Mouse (Mus musculus): Measurements from ENCODE around the gene Tns1.

DNA sequence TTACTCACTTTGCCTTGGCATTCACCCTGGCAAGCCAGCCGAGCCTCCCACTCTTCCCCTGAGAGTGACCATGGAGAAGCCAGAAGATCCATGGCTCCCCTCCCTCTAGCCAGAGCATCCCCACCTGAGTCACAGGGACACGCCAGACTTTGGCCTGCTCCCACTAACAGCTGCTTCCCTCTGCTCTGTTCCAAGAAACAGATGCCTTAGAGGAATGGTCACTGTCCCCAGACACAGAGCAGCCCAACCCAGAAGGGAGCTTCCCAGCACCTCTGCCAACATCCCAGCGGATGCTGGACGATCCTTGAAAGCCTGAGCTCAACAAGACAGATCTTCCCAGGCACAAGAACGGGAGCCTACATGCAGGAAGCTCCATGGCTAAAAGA lies 95.4 kb downstream of the Tns1 start:
- no peak for TF ChIP-seq CTCF (conservative IDR thresholded peaks at IDR 0.05; ENCODE audit: low read length)
- TF ChIP-seq NANOG (IDR thresholded peaks at IDR 0.05; ENCODE audit: borderline replicate concordance, low read length): no peak

Measured in E14TG2a.4 (cell line).